Mouse (Mus musculus): ENCODE measurements around the gene Klhdc7b.

Klhdc7b gene

DNA sequence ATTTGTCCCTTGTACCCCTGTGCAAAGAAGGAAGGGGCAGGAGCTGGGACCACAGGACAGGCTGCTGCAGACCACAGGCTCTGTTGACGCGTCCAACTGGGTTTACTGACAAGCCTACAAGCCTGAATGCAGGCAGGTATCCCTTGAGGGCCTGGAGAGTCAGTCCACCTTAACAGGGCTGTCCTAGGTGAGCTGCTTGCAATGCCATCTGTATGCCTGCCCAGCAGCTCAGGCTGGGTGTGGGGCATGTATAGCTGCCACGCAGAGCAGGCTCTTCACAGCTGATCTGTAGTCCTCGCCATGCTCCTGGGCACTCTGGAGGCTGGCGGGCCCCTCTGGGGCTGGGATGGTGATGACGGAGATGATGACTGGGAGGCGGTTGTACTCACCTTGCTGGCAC is at the start of gene Klhdc7b:
Gene Klhdc7b, plus strand, starts transcription at position 301 of the 400 bp plus-strand sequence.
- no peak for DNase-seq

DNA sequence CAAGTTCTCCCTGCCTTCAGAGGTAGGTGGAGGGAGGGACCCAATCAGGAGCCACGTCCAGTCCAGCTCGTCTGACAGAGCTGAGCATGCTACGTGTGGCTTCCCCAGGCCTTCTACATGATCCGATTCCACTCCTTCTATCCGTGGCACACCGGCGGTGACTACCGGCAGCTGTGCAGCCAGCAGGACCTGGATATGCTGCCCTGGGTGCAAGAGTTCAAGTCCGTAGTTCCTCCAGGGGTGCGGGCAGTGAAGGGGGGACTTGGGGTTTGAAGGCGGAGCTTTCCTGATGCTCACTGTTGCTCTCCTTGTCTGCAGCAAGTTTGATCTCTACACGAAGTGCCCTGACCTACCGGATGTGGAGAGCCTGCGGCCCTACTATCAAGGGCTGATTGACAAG is 48.3 kb upstream of the Klhdc7b start:
- peak in 1 of 2 experiments; percentile 48 for DNase-seq

DNA sequence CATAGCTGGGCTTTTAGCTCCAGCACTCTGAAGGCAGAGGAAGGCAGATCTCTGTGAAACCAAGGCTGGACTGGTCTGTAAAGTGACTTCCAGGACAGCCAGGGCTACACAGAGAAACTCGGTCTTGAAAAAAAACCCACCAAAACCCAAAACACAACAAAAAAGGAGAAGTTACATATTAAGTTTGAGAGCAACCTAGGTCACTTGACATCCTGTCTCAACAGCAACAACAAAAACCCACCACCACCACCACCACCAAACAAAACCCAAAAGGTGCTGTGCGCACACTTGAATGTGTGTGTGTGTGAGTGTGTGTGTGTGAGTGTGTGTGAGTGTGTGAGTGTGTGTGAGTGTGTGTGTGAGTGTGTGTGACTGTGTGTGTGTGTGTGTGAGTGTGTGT is 45.0 kb upstream of the Klhdc7b start:
- no peak for DNase-seq

DNA sequence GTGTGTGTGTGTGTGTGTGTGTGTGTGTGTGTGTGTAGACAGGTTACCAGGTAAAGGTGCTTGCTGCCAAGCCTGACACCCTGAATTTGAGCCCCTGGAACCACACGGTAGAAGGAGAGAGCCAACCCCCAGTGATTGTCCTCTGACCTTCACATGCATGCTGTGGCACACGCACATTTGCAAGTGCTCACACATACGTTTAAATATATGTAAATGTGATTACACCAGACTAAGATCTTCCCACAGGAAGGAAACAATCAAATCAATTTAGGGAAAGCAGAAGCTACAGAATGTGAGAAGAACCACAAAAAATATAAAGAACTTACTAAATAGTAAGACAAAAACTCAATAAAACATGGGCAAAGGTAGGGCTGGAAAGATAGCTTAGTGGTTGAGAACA is 44.6 kb upstream of the Klhdc7b start:
- no peak for DNase-seq

DNA sequence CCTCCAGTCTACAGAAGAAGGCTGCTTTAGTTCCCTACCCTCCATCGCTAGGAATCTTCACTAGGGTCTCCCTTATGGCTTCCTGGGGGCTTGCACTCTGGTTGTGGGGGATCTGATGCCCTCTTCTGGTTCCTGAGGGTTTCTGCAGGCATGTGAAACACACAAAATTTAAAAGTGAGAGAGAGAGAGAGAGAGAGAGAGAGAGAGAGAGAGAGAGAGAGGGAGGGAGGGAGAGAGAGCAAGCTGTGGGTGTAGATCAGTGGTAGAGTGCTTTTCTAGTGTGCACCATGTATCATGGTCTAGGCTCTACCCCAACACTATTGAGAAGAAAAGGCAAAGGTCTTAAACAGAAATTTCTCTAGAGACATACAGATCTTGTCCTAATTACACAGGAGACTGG is 43.0 kb upstream of the Klhdc7b start:
- no peak for DNase-seq

DNA sequence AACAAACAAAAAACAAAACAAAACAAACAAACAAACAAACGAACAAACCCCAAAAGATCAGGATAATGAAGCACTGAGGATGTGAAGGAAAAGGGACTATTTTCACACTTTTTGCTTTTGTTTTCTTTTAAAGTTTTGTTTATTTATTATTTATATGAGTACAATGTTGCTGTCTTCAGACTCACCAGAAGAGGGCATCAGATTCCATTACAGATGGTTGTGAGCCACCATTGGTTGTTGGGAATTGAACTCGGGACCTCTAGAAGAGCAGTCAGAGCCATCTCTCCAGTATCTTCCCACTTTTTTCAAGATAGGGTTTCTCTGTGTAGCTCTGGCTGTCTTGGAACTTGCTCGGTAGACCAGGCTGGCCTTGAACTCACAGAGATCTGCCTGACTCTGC is 41.4 kb upstream of the Klhdc7b start:
- DNase-seq: peak in 1 of 2 experiments; percentile 26

DNA sequence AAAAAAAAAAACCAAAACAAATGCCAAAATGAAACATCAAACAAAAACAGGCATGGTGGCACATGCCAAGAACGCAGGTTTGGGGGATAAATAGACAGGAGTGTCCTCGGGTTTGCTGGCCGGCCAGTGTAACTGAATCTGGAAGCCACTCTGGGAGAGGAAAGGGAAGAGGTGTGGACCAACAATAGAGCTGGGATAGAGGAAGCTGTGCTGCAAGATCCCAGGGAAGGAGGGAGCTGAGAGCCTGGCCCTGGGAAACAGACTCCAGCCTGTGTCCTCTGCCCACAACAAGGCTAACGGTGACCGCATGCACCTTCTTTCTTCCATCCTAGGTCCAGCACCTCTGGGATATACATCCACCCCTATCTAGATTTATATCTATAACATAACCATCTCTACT is 34.3 kb upstream of the Klhdc7b start:
- DNase-seq: peak in 1 of 2 experiments; percentile 25

DNA sequence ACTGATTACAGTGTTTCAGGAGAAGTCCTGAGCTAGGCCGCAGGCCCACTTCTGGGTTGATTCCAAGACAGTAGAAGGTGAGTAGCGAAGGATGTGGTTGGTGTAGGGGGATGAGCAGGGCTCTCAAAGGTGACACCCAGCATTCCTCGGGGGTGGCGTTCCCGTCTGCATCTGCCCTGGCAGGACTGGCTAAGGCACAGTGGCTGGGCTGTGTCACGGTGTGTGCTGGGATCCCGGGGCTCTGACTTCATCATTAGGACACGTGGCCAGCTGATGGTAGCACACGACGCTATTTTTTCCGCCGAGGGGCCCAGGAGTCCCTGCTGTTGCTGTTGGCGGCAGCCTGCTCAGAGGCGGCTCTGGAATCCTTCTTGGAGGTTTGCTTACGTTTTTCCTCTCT is 33.4 kb upstream of the Klhdc7b start:
- no peak for DNase-seq

DNA sequence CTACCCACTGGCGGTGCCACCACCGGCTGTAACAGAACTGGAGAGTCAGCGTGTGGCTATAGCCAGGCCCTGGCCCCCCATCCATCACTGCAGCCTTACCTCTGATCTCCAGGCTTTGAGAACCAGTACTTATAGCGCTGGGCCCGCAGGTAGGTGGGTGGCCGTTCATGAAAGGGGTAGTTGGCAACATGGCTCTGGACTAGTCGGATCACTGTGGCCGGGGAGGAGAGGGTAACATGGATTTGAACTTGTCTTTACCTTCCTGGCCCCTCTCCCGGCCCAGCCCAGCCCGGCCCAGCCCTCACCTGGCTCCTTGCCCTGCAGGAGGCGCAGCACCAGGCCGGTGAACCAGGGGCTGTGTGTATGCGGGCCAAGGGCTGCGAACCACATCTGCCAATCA is 32.7 kb upstream of the Klhdc7b start:
- no peak for DNase-seq

DNA sequence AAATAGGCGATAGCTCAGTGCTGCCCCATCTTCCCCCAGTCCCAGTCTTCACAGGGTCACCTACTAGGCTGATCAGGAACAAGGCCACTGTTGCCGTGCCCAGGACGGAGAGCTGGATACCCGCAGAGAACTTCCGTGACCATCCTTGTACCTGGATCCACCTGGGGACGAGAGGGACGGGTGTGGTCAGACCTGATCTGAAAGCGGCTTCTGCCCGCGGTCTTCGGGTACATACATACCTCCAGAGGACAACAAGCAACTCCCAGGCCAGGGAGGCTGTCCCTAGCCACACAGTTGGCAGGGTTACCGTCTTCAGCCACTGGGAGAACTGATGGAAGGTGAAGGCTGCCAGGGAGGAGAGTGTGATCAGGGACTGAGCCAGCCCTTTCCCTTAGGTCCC is 31.9 kb upstream of the Klhdc7b start:
- no peak for DNase-seq

DNA sequence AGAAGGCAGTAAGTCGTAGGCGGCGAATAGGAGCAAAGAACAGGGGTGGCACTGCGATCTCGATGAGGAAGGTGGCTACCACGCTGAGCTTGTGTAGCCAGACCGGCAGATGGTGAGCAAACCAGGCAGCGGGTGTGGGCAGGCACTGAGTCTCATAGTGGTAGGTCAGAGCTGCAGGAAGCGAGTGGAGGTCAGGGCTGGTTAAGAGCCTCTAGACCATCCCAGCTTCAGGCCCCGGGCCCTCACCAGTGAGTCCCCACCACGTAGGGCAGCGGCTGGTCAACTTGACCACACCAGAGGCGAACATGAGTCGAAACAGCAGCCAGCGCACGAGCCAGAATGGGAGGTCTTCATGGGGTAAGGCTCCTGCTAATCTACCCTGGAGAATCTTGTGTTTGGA is 30.9 kb upstream of the Klhdc7b start:
- no peak for DNase-seq

DNA sequence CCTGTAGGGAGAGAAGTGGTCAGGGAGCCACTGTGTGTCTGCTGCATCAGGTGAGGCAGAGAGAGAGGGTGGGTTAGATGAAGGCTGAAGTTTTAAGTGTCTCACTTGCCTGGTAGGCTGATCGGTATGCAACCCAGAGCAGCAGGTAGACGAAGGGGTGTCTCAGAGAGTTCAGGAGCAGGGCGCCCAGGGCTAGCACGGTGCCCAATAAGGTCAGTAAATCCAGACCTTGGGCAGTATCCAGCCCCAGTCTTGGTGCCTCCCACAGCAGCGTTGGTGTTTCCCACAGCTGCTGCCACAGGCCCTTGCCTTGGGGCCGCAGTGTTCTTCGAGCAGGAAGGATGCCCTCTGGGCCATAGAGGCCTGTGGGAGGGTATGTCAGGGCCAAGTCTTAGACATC is 30.3 kb upstream of the Klhdc7b start:
- DNase-seq: no peak

DNA sequence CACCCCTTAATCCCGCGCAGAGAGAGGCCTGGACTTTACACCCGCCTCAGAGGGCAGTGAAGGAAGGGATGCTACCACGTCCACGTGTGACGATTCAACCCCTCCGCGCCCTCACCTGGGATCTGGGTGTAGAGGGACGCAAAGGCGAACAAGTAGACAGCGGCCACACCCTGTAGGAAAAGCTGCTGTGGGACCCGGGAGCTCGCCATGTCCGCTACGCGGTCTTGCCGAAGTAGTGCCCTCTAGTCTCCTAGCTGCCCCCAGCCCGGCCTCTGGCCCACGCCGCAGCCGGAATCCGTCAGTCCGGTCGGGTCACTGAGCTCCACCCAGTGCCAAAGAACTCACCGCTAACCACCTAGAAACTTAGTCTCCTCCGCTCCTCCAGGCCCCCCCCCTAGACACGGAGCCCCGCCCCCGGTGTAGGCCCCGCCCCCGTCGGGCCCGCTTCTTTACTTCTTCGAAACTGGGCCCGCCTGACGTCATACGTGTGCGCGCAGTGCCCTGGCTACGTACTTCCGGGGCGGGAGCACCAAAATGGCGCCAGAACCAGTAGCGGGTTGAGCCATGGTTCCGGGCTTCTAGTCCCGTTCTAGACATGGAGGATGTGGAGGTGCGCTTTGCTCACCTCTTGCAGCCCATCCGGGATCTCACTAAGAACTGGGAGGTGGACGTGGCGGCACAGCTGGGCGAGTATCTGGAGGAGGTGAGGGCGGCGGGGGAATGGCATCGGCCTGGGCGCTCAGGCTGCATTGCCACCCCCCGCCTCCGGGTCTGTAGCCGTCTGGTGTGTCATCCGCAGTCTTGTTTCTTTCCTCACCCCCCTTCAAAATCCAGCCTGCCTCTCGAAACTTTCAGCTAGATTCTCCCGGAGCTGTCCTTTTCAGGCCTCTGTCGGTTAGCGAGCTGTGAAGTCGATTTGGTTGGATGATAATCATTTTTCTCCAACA is 29.2 kb upstream of the Klhdc7b start, which contains the start of the genes Lmf2 and Ncaph2:
Gene Lmf2, minus strand, starts transcription at position 419 of the 947 bp plus-strand sequence.
Gene Ncaph2, plus strand, starts transcription at position 479 of the 947 bp plus-strand sequence.
- peak; percentile 96 to 99 for DNase-seq

DNA sequence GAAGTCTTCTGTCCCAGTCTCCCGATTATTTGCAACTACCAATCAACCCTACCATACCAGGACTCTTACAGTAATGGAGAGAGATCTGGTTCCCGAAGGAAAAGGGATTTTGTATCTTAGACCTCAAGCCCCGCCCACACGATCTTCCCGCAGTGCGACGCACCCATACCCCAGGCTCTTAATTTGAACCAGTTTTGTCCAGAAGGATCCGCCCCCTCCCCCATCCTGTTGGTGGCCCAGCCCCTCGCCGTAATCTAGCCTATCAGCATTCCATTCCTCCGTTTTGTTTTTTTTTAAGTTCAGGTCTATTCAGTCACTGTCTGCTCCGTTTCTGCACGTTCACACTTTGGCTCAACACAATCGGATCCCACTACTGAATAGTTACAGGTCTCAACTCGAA is 28.3 kb upstream of the Klhdc7b start:
- DNase-seq: peak; percentile 76 to 82

DNA sequence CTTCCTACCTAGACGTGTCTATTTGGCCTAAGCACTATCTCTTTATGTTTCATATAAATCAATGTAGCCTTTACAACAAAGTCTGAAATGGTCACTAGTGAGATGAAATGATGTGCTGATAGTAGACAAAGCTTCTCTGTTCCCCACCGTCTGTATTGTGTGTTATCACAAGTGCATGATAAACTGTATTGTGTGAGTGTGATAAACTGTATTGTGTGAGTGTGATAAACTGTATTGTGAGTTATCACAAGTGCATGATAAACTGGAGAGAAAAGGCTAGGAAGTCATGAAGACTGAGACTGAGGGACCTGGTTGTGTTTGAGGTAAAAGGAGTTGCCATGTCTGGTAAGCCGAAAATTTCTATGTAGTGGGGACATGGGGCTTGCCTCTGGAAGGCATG is 25.9 kb upstream of the Klhdc7b start:
- no peak for DNase-seq

DNA sequence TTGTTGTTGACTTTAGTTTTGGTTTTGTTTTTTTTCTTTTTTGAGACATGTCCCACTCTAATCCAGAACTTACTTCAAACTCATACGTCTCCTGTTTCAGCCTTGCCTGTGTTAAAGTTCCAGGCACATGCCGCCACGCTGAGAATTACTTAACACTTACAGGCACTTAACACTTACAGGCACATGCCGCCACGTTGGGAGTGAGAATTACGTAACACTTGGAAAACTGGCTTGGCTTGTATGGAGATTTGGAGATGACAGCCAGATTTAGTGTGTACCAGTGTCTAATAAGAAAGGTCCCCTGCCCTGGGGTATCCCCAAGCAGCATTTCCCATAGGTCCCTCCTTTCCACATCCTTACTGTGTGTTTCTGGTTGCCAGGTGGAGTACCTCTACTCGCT is 21.7 kb upstream of the Klhdc7b start:
- DNase-seq: no peak

DNA sequence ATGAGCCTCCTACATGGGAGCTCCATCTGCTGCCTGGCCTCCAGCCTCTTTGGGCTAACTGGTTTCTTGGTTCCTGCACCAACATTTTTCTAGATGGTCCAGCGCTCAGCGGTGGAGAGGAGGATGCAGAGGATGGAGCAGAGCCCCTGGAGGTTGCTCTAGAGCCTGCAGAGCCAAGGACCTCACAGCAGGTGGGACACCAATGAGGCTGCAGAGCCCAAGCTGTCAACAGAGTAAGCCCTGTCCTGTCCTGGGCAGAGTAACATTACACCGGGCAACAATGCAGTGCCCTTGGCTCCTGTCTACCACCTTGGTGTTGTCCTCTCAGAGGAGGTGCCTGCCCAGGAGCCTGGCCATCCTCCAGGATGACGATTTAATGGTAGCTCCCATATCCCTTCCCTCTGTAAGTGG is 19.6 kb upstream of the Klhdc7b start:
- no peak for DNase-seq

DNA sequence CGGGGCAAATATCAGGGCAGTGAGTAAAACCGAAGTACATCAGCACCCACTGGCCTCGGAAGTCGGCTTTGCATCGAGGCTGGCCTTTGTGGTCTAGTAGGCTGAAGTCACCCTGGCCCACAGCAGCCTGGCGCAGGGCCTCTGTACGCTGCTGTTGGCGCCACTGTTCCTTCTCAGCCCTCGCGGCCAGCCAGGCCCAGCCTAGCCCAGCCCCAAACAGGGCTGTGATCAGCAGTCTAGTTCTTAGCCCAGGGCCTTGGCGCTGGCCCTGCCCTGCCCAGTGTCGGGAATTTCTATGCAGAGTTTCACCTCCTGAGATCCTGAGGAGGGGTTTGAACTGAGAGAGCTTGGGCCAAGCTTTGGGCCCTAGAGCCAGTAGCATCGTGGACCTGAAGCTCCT is 12.6 kb upstream of the Klhdc7b start:
- no peak for DNase-seq

DNA sequence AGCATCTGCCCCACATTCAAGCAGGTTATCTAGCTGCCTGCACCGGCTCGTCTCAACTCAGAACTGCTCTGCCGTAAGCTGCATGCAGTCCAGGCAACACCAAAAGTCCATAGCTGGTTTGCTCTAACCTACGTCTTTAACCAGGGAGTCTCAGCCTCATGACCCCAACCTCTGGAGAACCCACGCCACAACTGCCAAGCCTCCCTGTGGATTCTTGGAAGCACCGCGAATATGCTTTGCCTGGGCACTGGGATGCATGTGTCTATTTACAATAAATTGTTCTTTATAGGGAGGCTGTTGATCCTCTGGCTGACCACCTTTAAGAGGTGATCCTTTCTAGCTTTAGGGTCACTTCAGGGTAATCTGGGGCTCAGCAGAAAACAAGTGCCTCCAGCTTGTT is 12.2 kb upstream of the Klhdc7b start:
- DNase-seq: no peak

DNA sequence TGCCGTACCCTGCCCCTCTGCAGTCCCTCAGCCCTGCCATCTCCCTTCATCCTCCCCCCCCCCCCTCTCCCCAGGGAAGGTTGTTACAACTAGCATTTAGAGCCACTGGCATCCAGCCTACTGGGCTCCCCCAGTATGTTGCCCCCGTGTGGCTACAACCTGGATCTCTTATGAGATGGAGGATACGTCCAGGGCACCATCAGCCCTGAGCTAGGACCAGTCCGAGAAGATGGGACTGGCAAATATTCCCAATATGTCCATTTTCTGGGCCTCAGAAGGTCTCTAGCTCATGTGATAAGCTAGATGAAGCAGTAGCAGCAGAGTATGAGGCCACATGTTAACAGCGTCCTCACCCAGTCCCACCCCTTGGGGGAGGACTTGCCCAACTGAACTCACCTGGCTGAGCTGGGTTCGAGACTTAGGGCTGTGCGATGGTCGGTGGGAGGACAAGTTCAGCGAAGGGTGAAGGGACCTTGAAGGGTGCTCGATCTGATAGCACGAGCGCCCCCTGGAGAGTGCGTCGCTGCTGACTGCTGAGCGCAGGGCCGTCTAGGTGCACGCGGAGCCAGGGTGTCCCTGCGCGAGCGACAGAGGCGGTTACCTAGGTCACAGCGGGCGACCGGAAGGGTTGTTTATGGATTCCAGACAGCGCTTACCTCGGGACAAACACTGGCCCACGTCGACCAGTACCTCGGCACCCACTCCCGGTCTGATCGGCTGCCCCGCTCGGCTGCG is 11.5 kb upstream of the Klhdc7b start:
- peak; percentile 90 to 93 for DNase-seq

DNA sequence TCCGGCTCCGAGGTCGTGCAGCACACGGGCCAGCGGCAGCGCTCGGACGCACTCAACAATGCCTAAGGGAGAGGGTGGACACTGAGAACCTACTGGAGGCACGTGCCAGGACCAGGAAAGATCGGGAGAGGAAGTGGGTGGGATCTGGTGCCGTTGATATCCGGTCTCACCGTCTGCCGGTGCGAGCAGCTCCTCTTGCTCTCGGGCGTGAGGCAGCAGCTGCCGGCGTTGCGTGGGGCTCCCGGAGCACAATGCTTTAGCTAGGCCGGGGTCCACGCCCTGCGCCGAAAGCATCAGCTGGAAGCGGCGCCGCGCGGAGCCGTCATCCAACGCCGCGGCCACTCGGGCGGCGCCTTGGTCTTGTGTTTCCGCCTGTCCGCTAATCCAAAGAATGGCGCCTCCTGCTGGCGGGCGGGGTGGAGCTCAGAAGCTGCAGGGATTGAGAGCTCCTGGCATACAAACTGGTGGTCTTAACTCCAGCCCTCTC is 10.9 kb upstream of the Klhdc7b start, which contains the start of gene Sco2:
Gene Sco2, minus strand, starts transcription at position 85 of the 487 bp plus-strand sequence.
- DNase-seq: peak; percentile 92 to 98

DNA sequence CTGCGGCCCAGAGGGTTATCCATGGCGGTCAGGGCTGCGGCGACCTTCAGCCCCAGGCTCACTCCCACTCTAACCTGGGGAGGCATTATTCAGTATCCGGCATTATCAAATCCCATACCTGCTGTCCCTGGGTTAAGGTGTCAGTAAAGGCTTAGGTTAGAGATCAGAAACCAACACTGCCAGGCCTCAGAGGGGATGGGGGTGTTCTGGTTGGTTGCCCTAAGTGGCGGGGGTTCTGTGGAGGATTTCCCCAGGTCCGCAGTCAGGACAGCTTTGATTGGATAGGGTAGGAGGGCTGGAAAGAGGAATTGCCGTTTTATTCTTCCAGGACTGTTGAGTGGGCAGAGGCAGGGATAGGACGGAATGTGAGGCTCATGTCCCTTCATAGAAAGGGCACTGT is 10.4 kb upstream of the Klhdc7b start:
- DNase-seq: no peak

DNA sequence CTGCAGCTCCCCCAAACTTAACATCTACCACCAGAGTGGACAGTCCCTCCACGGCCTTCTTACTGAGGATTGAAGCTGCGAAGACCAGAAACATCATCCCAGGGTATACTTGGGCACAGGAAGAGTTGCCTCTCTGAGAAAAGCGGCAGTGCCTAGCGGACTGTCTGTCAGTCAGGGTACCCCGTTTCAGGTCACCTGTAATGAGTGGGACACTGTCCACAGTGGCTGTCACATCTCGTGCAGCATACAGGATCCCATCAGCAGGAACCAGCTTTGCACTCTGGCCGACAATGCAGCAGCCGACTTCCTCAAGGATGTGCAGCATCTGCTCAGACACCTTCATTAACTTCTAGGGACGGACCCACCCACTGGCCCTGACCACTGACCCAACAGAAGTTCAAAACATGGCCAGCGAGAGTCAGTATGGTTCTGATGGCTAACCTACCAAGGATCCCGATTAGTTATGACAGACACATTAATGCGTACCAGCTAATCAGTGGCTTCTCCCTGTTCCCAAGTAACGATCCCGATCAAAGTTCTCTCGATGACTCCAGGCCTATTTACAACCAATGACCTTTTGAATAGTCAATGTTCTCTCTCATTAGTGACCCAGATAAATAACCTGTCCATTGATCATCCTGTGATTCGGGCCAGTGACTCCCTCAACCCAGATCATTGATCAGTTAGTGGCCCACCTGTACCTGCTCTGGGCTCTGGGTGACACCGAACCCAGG is 9.7 kb upstream of the Klhdc7b start:
- no peak for DNase-seq
